Mouse (Mus musculus) heart, postnatal 0 days (tissue): ENCODE measurements at regions not wholly inside any gene's neighbourhood (a gene's known extent, or its start where the extent isn't known, plus 50 kb on each side); places are given as distances from the start of the nearest gene placed in this dataset.
"Not testable (repeated sequence)": the region's sequence is repeated elsewhere in the genome, so short reads cannot be mapped to it uniquely, and the experiment has no call there.

ENCODE experiments used
- ATAC-seq: fragments of 200-750 bp; cut with Nextera tagmentation; 2 replicates; pipeline ENCODE4 v1.8.0; 2017; ENCODE audit warnings: low read depth, moderate number of reproducible peaks, moderate library complexity; ENCODE audit not compliant: insufficient read depth
- DNase-seq: peaks from one replicate; pipeline ENCODE4 v3.0.0-alpha.2; 2016; ENCODE audit warnings: low spot score
- H3K27ac ChIP-seq: fragments of 300-500 bp; sonication (generic); 2 replicates; pipeline ENCODE4 v1.5.1; 2014; ENCODE audit warnings: low read depth, mild to moderate bottlenecking
- H3K27me3 ChIP-seq: fragments of 300-500 bp; sonication (generic); 2 replicates; pipeline ENCODE4 v1.6.1; 2014; ENCODE audit warnings: low read length, mixed read lengths; ENCODE audit not compliant: control insufficient read depth, insufficient read depth
- H3K36me3 ChIP-seq: fragments of 300-500 bp; sonication (generic); replicated peaks from 2 replicates; pipeline ENCODE4 v1.6.1; 2014; ENCODE audit warnings: low read length, mixed read lengths; ENCODE audit not compliant: control insufficient read depth, insufficient read depth
- H3K4me1 ChIP-seq: fragments of 300-500 bp; sonication (generic); 2 replicates; pipeline ENCODE4 v1.6.1; 2014; ENCODE audit warnings: antibody characterized with exemption; ENCODE audit not compliant: control insufficient read depth, insufficient read depth
- H3K4me2 ChIP-seq: fragments of 300-500 bp; sonication (generic); 2 replicates; pipeline ENCODE4 v1.6.1; 2014; ENCODE audit warnings: low read depth, mild to moderate bottlenecking, low read length, moderate library complexity
- H3K4me3 ChIP-seq: fragments of 300-500 bp; sonication (generic); 2 replicates; pipeline ENCODE4 v1.5.1; 2014; ENCODE audit warnings: low read depth, low read length
- H3K9ac ChIP-seq: fragments of 300-500 bp; sonication (generic); replicated peaks from 2 replicates; pipeline ENCODE4 v1.6.1; 2014; ENCODE audit warnings: low read depth, low read length, mixed read lengths
- H3K9me3 ChIP-seq: fragments of 300-500 bp; sonication (generic); replicated peaks from 2 replicates; pipeline ENCODE4 v1.6.1; 2016; ENCODE audit warnings: low read length; ENCODE audit not compliant: control insufficient read depth
- CTCF ChIP-seq: IDR thresholded peaks from 2 replicates; pipeline ENCODE4 v1.5.1; 2016; ENCODE audit warnings: antibody characterized with exemption, control low read depth, low read depth
- EP300 ChIP-seq: IDR thresholded peaks from 2 replicates; pipeline ENCODE4 v1.6.1; 2016; ENCODE audit warnings: antibody characterized with exemption, low read depth
- WGBS: fragments of 180-500 bp; shearing (Covaris S2); extraction: QIAGEN DNeasy Blood & Tissue Kit; methylation state at CpG from one replicate; pipeline ENCODE4 v1.1.7; 2014; 5-methylcytosine and 5-hydroxymethylcytosine counted together

DNA sequence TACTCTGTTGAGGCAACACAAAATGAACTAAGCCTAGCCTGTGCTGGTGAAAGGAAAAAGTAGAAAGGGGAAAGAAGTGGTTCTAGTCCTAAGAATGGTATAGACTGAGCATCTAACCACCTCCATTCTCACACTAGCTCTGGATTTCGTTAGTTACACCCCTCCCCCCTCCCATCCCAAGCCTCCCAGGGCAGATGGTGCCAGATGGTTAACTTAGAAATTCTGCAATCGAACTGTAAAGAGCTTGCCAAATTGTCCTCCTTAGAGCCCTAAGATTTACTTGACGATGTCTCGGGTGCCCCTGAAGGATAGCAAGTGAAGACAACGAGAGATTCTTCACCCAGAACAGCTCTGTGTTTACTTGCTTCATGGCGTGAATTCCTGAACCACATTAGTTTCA, 453.7 kb upstream of the Clint1 start:
- WGBS: 54% methylated on average over 6 of the region's 6 CpGs
- DNase-seq: no peak
- TF ChIP-seq EP300 (no peak), CTCF (no peak)

DNA sequence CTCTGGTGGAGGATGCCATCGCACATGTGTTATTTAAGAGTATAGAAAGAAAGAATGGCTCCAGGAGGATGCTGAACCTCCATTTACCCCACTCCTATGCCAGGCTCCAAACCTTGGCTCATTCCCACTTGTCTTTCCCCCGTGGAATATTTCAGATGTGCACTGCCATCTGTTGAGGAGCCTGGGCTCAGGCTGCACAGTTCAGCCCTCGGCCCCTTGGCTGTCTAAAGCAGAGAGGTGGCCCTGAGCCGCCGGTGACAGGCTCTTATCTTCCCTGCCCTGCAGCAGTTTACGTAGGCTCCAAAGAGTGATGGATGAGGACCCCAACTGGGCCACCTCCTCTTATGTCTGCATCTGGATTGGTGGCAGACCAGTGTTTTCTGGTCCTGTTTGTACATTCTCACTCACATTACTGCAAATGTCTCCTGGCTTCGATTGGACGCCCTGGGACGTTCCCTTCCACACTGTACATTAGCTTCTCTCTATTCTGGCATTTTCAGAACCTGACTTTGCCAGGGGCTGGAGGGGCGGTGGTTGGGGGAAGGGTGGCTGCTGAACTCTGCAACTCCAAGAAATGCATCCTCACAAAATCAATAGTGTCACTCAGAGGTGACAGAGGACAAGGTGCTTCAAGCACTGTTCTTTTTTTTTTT, 447.3 kb upstream of the Clint1 start:
- Histone ChIP-seq H3K4me2 (no peak overlapping the region), H3K4me1 (no peaks in the 10 kb centered on the region), H3K27me3 (no peaks in the 10 kb centered on the region), H3K36me3 (no peaks in the 10 kb centered on the region), H3K4me3 (no peak overlapping the region), H3K9me3 (no peaks in the 10 kb centered on the region), H3K9ac (no peak overlapping the region), H3K27ac (no peak overlapping the region)
- no peak for DNase-seq
- no peak for ATAC-seq
- 38% methylated on average over 10 of the region's 10 CpGs for whole genome bisulfite sequencing
- TF ChIP-seq CTCF (no peak), EP300 (no peak)

More for the DNA sequence above, 453.7 kb upstream of the Clint1 start:
- no peak overlapping the region for H3K4me3 ChIP-seq
- no peak overlapping the region for H3K9ac ChIP-seq
- no peaks in the 10 kb centered on the region for H3K27me3 ChIP-seq
- ATAC-seq: no peak
- no peak overlapping the region for H3K4me2 ChIP-seq
- no peaks in the 10 kb centered on the region for H3K36me3 ChIP-seq
- peaks cover 8% of the 10 kb centered on the region; the same call in 1 of the 2 replicates for H3K4me1 ChIP-seq
- no peaks in the 10 kb centered on the region for H3K9me3 ChIP-seq
- H3K27ac ChIP-seq: no peak overlapping the region

GRCm38 (mm10) chr11:45424066-45424465, 427.8 kb upstream of the Clint1 start:
- not testable (repeated sequence) for H3K4me1 ChIP-seq, H3K27me3 ChIP-seq, H3K36me3 ChIP-seq, H3K27ac ChIP-seq, H3K4me2 ChIP-seq, H3K9me3 ChIP-seq, H3K4me3 ChIP-seq, H3K9ac ChIP-seq, ATAC-seq, DNase-seq

DNA sequence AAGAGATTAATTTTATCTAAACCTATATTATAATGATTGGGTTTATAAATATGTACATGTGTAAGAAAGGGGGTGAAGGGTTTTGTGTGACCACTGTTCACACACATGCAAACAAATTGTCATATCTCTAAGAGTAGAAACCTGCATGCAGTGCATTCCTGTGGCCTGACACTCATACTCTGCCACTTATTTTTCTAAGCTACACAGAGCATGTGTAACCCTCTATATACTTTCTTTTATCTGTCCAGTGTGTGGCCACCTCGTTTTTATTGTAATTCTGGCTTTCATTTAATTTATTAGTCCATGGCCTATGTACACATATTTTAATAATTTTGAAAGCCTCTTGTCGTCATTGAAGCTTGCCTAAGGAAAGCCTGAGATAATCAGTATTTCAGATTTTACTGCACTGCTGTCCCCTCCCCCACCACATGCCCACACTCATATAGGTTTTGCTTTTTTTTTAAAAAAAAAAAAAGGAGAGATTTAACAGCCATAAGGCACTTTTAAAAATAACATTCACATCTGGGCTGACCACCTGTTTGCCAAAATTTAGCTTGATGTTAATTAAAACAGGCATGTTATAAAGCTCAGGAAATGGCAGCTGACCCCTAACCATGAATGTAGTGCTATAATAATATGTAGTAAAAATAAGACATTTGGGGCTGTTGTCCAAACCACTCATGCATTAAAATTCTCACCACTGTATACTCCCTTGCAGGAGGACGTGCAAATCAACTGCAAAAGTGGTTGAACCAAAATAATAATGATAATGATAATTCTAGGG, 410.7 kb upstream of the Clint1 start:
- ATAC-seq: no peak
- DNase-seq: no peak
- no peak for TF ChIP-seq CTCF
- Histone ChIP-seq H3K4me1 (no peaks in the 10 kb centered on the region), H3K27me3 (no peaks in the 10 kb centered on the region), H3K9me3 (no peaks in the 10 kb centered on the region), H3K4me3 (no peak overlapping the region), H3K9ac (no peak overlapping the region), H3K4me2 (no peak overlapping the region), H3K36me3 (no peaks in the 10 kb centered on the region), H3K27ac (no peak overlapping the region)
- WGBS: 52% methylated on average over 3 of the region's 3 CpGs

- no peaks in the 10 kb centered on the region for H3K27me3 ChIP-seq
- no peak overlapping the region for H3K27ac ChIP-seq
- TF ChIP-seq EP300: no peak
- H3K4me1 ChIP-seq: no peaks in the 10 kb centered on the region
- DNase-seq (no peak), ATAC-seq (no peak)
- H3K9ac ChIP-seq: no peak overlapping the region
- H3K4me3 ChIP-seq: no peak overlapping the region
- no peak overlapping the region for H3K4me2 ChIP-seq
- H3K36me3 ChIP-seq: no peaks in the 10 kb centered on the region
- WGBS: 62% methylated on average over 2 of the region's 2 CpGs
- no peaks in the 10 kb centered on the region for H3K9me3 ChIP-seq
Measured at GRCm38 (mm10) chr11:45446512-45446911, 405.3 kb upstream of the Clint1 start.

GRCm38 (mm10) chr11:45454234-45454633, 397.6 kb upstream of the Clint1 start:
- Histone ChIP-seq H3K4me3 (no peak overlapping the region), H3K4me1 (peaks cover 7% of the 10 kb centered on the region), H3K9me3 (no peaks in the 10 kb centered on the region), H3K27me3 (no peaks in the 10 kb centered on the region), H3K27ac (no peak overlapping the region), H3K36me3 (no peaks in the 10 kb centered on the region), H3K4me2 (no peak overlapping the region), H3K9ac (no peak overlapping the region)
- WGBS: 80% methylated on average over 5 of the region's 5 CpGs
- DNase-seq: no peak
- TF ChIP-seq CTCF: no peak
- no peak for TF ChIP-seq EP300
- no peak for ATAC-seq
